Mouse (Mus musculus): Measurements from ENCODE around the gene Car4.

DNA sequence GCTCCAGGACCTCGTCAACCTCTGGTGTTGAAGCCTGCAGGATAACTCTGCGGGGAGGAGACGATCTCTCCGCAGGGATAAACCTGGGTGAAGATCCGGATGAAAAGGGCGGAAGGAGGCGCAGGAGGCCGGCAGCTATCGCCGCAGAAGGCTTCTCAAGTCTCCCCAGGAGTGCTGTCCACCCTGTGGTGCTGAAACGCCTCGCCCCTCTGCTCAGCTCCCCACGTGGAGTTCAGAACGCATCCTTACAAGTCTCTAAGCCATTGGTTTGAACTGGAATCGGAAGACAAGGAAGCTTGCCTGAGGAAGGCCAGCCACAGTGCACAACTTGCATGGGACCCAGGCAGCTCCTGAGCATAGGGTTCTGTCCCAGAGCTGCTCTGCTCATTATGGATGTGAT, 13.6 kb upstream of the Car4 start:
- TF ChIP-seq CTCF (IDR thresholded peaks at IDR 0.05; ENCODE audit: control insufficient read depth, insufficient read depth, insufficient replicate concordance, low read depth, low read length): no peak
- no peak for TF ChIP-seq POLR2A (IDR thresholded peaks at IDR 0.05; ENCODE audit: control insufficient read depth, low read depth, low read length)

All from testis, adult 2 months (tissue).